In genomic region chr11:19022576-19022975, GRCm38 (mm10) we compare ENCODE assay signal across 12 mouse cellular contexts. TPM values are rescaled to one million over a fixed set of nuclear protein-coding genes. Genes with fewer than 3 reads are reported as not detected.
DNase-seq lines count a peak whose midpoint lies in the region; ATAC-seq lines count a peak whose summit lies in the region.
"Had no signal": no experiment of that assay in that cellular context is flagged by ENCODE, and none has a peak within 500 bp of the region (broad histone marks: within the 10 kb centered on the region; RNA-seq: fewer than 3 reads in every experiment).

No protein-coding gene starts in this region.

- H3K27ac ChIP-seq in hindbrain, embryonic 12.5 days, result peak overlapping the region; percentile 30; the same call in 1 of the 2 replicates
- no peak overlapping the region for H3K27ac ChIP-seq in hindbrain, embryonic 16.5 days (ENCODE audit: low read depth, low read length)
- H3K27ac ChIP-seq in neural tube, embryonic 15.5 days (replicated peaks), result no peak overlapping the region
- peak overlapping the region; percentile 54 for H3K27ac ChIP-seq in intestine, embryonic 14.5 days (ENCODE audit: low read depth)
- H3K27ac ChIP-seq in forebrain, embryonic 16.5 days (ENCODE audit: low read length), result no peak overlapping the region
- H3K27ac ChIP-seq: embryonic facial prominence, embryonic 12.5 days; midbrain, embryonic 12.5 days had no signal

- no peak for ATAC-seq in hindbrain, embryonic 12.5 days (ENCODE audit: low FRiP score)
- no peak for ATAC-seq in hindbrain, embryonic 16.5 days
- ATAC-seq in neural tube, embryonic 15.5 days (ENCODE audit: low FRiP score), result no peak
- no peak for ATAC-seq in intestine, embryonic 14.5 days (replicated peaks; ENCODE audit: low FRiP score, low TSS enrichment, low read depth)
- ATAC-seq in forebrain, embryonic 16.5 days, result no peak

- H3K4me2 ChIP-seq in hindbrain, embryonic 12.5 days (replicated peaks), result peak overlapping the region; percentile 21; the same call in 1 of the 2 replicates
- no peak overlapping the region for H3K4me2 ChIP-seq in hindbrain, embryonic 16.5 days (ENCODE audit: low read length)
- H3K4me2 ChIP-seq in neural tube, embryonic 15.5 days, result no peak overlapping the region
- H3K4me2 ChIP-seq in intestine, embryonic 14.5 days (ENCODE audit: low read length), result peak overlapping the region; percentile 88
- H3K4me2 ChIP-seq in forebrain, embryonic 16.5 days (ENCODE audit: low read length), result no peak overlapping the region
- H3K4me2 ChIP-seq: embryonic facial prominence, embryonic 12.5 days; midbrain, embryonic 12.5 days had no signal

- DNase-seq in neural tube, embryonic 10.5 days (ENCODE audit: extremely low spot score, low spot score), result peak; percentile 34
- peak; percentile 62 for DNase-seq in intestine, embryonic 14.5 days (ENCODE audit: low spot score)
- DNase-seq in right cerebral cortex, adult 18-20 months, result no peak
- DNase-seq: layer of hippocampus, postnatal 36 days; liver; thymus, postnatal 14 days had no signal

- no peak overlapping the region for H3K4me3 ChIP-seq in hindbrain, embryonic 12.5 days
- no peak overlapping the region for H3K4me3 ChIP-seq in hindbrain, embryonic 16.5 days (ENCODE audit: low read length)
- H3K4me3 ChIP-seq in neural tube, embryonic 15.5 days (replicated peaks), result no peak overlapping the region
- peak overlapping the region; percentile 3; the same call in 1 of the 2 replicates for H3K4me3 ChIP-seq in intestine, embryonic 14.5 days (ENCODE audit: low read depth, low read length)
- H3K4me3 ChIP-seq in forebrain, embryonic 16.5 days (replicated peaks; ENCODE audit: low read length), result no peak overlapping the region
- H3K4me3 ChIP-seq: embryonic facial prominence, embryonic 12.5 days; midbrain, embryonic 12.5 days had no signal

- peaks cover 34% of the 10 kb centered on the region for H3K4me1 ChIP-seq in hindbrain, embryonic 12.5 days
- peaks cover 21% of the 10 kb centered on the region for H3K4me1 ChIP-seq in hindbrain, embryonic 16.5 days (ENCODE audit: control insufficient read depth, insufficient read depth, low read depth, low read length)
- H3K4me1 ChIP-seq in neural tube, embryonic 15.5 days, result peaks cover 35% of the 10 kb centered on the region
- H3K4me1 ChIP-seq in intestine, embryonic 14.5 days (replicated peaks; ENCODE audit: control insufficient read depth, insufficient read depth, low read length), result peaks cover 38% of the 10 kb centered on the region
- H3K4me1 ChIP-seq in forebrain, embryonic 16.5 days (replicated peaks; ENCODE audit: control insufficient read depth, insufficient read depth, low read length), result peaks cover 25% of the 10 kb centered on the region

- no peaks in the 10 kb centered on the region for H3K27me3 ChIP-seq in hindbrain, embryonic 12.5 days
- H3K27me3 ChIP-seq in hindbrain, embryonic 16.5 days (replicated peaks; ENCODE audit: control insufficient read depth, insufficient read depth, low read length), result no peaks in the 10 kb centered on the region
- H3K27me3 ChIP-seq in neural tube, embryonic 15.5 days (replicated peaks), result no peaks in the 10 kb centered on the region
- no peaks in the 10 kb centered on the region for H3K27me3 ChIP-seq in intestine, embryonic 14.5 days (replicated peaks; ENCODE audit: control insufficient read depth, insufficient read depth, low read length)
- peaks cover 33% of the 10 kb centered on the region for H3K27me3 ChIP-seq in forebrain, embryonic 16.5 days (replicated peaks; ENCODE audit: control insufficient read depth, insufficient read depth, low read length)

- H3K36me3 ChIP-seq in hindbrain, embryonic 12.5 days, result no peaks in the 10 kb centered on the region
- no peaks in the 10 kb centered on the region for H3K36me3 ChIP-seq in hindbrain, embryonic 16.5 days (ENCODE audit: control insufficient read depth, insufficient read depth, low read length)
- no peaks in the 10 kb centered on the region for H3K36me3 ChIP-seq in neural tube, embryonic 15.5 days
- H3K36me3 ChIP-seq in intestine, embryonic 14.5 days (ENCODE audit: control insufficient read depth, insufficient read depth, low read length), result no peaks in the 10 kb centered on the region
- H3K36me3 ChIP-seq in forebrain, embryonic 16.5 days (ENCODE audit: control insufficient read depth, insufficient read depth), result no peaks in the 10 kb centered on the region
- H3K36me3 ChIP-seq: embryonic facial prominence, embryonic 12.5 days; midbrain, embryonic 12.5 days had no signal

- WGBS in hindbrain, embryonic 12.5 days, result 19% methylated on average over 2 of the region's 2 CpGs
- WGBS in hindbrain, embryonic 16.5 days, result 36% methylated on average over 2 of the region's 2 CpGs
- WGBS in neural tube, embryonic 15.5 days, result 14% methylated on average over 2 of the region's 2 CpGs
- WGBS in intestine, embryonic 14.5 days, result 16% methylated on average over 2 of the region's 2 CpGs
- WGBS in forebrain, embryonic 16.5 days, result 48% methylated on average over 2 of the region's 2 CpGs

- no peaks in the 10 kb centered on the region for H3K9me3 ChIP-seq in hindbrain, embryonic 12.5 days (replicated peaks)
- no peaks in the 10 kb centered on the region for H3K9me3 ChIP-seq in hindbrain, embryonic 16.5 days (ENCODE audit: control insufficient read depth, low read length)
- H3K9me3 ChIP-seq in neural tube, embryonic 15.5 days (replicated peaks), result no peaks in the 10 kb centered on the region
- no peaks in the 10 kb centered on the region for H3K9me3 ChIP-seq in intestine, embryonic 14.5 days (ENCODE audit: control insufficient read depth, low read length)
- no peaks in the 10 kb centered on the region for H3K9me3 ChIP-seq in forebrain, embryonic 16.5 days (ENCODE audit: control insufficient read depth, low read length)
- H3K9me3 ChIP-seq: embryonic facial prominence, embryonic 12.5 days; midbrain, embryonic 12.5 days had no signal

- H3K9ac ChIP-seq in hindbrain, embryonic 12.5 days, result no peak overlapping the region
- no peak overlapping the region for H3K9ac ChIP-seq in hindbrain, embryonic 16.5 days (ENCODE audit: low read depth, low read length)
- H3K9ac ChIP-seq in neural tube, embryonic 15.5 days (replicated peaks), result no peak overlapping the region
- 0 out of 2 replicates have a peak overlapping the region, but pooled peaks have one; percentile 1 for H3K9ac ChIP-seq in intestine, embryonic 14.5 days (ENCODE audit: low read length)
- no peak overlapping the region for H3K9ac ChIP-seq in forebrain, embryonic 16.5 days (replicated peaks; ENCODE audit: low read depth, low read length)
- H3K9ac ChIP-seq: embryonic facial prominence, embryonic 12.5 days; midbrain, embryonic 12.5 days had no signal

RNA-seq across cellular contexts. Expression of gene Meis1, which starts 3.8 kb away (rescaled TPM):
- 173 and 204 TPM in 2 replicates for polyA plus RNA-seq in hindbrain, embryonic 12.5 days (2016; fragmentation: Nextera tagmentation; extraction: Ambion mirVana)
- polyA plus RNA-seq in hindbrain, embryonic 16.5 days (2015; fragmentation: Nextera tagmentation; extraction: Ambion mirVana), result 182 and 183 TPM in 2 replicates
- polyA plus RNA-seq in neural tube, embryonic 15.5 days (2015; fragmentation: Nextera tagmentation; extraction: Ambion mirVana), result 156 and 166 TPM in 2 replicates
- polyA plus RNA-seq in intestine, embryonic 14.5 days (2014; fragmentation: Nextera tagmentation; extraction: Ambion mirVana), result 133 and 151 TPM in 2 replicates
- polyA plus RNA-seq in forebrain, embryonic 16.5 days (2015; fragmentation: Nextera tagmentation; extraction: Ambion mirVana), result 28.5 and 41.4 TPM in 2 replicates

Comparison
In these comparisons a context has a peak if more than half of its experiments do, and no peak if none do; other contexts are left out.
1. H3K27ac ChIP-seq: peak in hindbrain, embryonic 12.5 days (single experiment) and intestine, embryonic 14.5 days (single experiment); none in hindbrain, embryonic 16.5 days (single experiment), neural tube, embryonic 15.5 days (single experiment) and forebrain, embryonic 16.5 days (single experiment).
2. H3K4me2 ChIP-seq: peak in hindbrain, embryonic 12.5 days (single experiment) and intestine, embryonic 14.5 days (single experiment); none in hindbrain, embryonic 16.5 days (single experiment), neural tube, embryonic 15.5 days (single experiment) and forebrain, embryonic 16.5 days (single experiment).